Mouse (Mus musculus) v-Abl transformed pro-B cells (cell line): Measurements from ENCODE around the gene Nthl1.

Experiments used
- in situ Hi-C, 2 experiments: fragments of 400-800 bp; cut with MboI; formaldehyde crosslinking; loops; one replicate each; pipeline ENCODE4 v1.15.1; 2025; ENCODE audit not compliant: unreplicated experiment in 2 of 2

Nthl1 gene

DNA sequence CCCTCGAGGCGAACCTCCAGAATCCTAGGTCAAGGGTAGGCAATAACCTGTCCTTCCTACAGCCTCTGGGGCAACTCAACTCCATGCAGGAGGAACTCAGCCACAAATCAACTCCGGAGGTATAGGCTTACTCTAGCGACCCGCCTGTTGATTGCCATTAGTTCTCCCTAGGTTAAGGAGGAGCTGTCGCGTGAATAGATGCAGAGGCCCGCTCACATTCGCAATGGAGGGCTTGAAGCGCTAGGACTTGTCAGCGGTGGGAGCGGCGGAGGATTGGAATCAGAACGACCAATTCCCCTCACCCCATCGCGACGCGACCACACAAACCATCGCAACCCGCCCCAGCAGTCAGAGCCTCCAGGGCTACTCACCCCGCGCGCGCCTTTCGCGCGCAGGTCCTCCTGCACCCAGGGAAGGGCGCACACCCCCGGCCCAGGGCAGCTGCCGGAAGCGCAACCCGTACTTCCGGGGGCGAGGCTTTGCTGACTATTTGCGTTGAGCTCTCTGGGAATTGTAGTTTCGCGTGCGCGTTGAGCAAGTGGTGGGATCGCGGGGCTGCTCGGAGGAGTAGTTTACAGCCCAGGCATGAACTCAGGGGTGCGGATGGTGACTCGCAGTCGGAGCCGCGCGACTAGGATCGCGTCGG, at the start of gene Nthl1, which contains the start of gene Tsc2:
Gene Nthl1, plus strand, starts transcription at position 514 of the 646 bp plus-strand sequence.
Gene Tsc2, minus strand, starts transcription at position 464 of the 646 bp plus-strand sequence.
- in situ Hi-C loops: no loop called here

DNA sequence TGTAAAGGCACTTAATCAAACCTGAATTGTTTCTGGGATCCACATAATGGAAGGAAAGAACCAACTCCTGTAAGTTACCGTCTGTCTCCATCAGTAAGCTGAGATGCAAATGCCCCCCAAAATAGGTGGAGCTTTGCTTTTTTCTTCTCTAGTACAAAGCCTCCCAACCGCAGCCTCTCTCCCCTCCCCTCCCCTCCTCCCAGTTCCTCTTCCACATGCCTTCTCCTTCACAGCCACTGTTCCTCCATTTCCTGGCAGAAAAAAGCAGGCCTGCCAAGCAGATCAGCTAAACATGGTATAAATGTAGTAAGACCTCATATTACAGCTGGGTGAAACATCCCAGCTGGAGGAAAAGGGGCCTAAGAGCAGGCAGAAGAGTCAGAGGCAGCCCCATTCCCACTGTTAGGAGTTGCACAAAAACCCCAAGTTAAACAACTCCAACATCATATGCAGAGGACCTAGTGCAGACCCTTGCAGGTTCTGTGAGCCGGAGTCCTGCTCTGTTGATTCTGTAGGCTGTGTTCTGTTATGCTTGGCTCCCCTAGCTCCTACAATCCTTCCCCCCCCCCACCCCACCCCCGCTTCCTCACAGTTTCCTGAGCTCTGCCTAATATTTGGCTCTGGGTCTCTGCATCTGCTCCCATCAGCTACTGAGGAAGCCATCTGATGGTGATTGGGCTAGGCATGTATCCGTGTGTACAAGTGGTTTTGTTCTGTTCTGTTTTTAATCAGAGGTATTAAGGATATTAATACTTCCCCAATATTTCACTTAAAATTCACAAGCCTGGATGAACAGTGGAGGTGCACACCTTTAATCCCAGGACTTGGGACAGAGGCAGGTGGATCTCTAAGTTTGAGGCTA, 48.6 kb upstream of the Nthl1 start:
- in situ Hi-C loops: no loop called here

GRCm38 (mm10) chr17:24584520-24584919, 48.0 kb upstream of the Nthl1 start:
- in situ Hi-C loops: no loop called here

DNA sequence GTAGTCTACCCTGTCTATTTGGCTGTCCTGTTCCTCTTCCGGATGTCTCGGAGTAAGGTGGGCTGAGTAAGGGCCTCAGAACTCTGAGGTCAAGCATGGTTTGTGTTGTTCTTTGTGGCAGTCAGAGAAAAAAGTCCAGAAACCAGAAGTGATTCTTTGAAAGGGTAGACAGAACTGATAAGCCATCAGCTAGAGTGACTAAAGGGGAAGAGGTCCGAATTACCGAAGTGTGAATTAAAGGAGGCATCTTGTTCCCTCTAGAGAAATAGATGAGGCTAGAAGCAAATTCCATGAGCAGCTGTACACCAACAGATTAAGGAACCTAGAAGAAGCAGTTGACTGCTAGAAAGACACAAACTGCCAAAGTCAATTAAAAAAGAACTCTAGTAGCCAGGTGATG, 45.9 kb upstream of the Nthl1 start:
- in situ Hi-C loops: no loop called here

DNA sequence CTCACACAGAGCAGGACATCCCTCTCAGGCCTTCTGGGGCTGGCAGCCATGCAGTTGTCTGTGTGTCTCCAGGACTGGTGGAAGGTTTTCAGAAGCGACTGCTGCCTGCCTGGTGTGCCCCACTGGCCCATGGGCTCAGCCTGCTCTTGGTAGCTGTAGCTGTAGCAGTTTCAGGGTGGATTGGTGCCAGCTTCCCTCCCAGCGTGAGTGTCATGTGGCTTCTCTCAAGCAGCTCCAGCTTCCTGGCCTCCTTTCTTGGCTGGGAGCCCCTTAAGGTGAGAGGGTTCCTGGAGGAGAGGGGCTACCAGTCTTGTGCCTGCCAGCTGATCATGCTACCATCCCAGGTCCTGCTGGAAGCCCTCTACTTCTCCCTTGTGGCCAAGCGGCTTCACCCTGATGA, 41.5 kb upstream of the Nthl1 start:
- in situ Hi-C loops: no loop called here

DNA sequence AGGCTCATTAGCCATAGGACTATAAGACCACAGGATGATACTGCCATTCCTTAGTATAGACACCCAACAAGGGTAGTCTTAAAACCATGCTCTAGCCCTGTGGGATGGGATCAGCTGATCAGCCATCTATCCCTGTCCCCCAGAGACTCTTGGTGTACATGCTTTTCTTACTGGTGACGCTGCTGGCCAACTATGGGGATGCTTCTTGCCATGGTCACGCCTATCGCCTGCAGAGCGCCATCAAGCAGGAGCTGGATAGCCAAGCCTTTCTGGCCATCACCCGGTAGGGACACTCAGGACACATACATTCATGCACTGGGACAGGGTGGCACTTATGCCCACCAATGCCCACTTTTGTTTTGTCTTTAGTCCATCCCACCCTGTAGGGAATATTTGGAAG, 40.8 kb upstream of the Nthl1 start:
- in situ Hi-C loops: no loop called here

GRCm38 (mm10) chr17:24593248-24593647, 39.2 kb upstream of the Nthl1 start:
- in situ Hi-C loops: no loop called here

- in situ Hi-C loops: no loop called here
Measured at GRCm38 (mm10) chr17:24593992-24594890, 38.2 kb upstream of the Nthl1 start.

DNA sequence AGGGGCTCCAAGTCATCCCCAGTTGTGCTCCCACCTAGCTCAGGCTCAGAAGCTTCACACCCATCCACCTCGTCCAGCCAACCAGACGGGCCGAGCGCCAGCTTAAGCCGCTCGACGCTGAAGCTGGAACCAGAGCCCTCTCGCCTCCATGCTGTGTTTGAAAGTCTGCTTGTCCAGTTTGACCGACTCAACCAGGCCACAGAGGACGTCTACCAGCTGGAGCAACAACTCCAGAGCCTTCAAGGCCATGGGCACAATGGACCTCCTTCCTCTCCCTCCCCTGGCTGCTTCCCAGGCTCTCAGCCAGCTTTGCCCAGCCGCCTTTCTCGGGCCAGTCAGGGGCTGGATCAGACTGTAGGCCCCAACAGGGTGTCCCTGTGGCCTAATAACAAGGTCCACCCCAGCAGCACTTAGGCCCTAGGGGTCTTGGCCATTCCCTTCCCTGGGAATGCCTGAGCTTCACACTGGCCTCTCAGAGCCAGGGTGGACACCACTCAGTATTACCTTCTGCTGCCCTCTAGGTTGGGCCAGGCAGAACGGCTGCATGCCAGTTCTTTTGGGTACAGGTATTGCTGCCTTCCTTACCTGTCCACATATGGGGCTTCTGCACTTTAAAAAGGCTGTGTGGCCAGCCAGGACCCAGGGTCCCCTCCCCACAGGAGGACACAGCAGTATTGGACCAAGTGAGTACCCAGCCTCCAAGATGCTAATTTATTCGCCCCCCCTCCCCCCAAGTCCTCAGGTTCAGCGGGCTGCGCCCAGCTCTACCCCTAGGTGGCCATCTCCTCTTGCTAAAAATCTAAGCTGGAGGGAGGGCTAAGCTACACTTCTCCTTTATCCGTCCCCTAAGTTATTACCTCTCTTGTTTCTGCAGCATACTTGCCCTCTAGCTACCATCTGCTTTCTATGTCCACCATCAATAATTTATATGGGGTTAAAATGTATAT, 37.1 kb upstream of the Nthl1 start:
- in situ Hi-C loops: no loop called here

DNA sequence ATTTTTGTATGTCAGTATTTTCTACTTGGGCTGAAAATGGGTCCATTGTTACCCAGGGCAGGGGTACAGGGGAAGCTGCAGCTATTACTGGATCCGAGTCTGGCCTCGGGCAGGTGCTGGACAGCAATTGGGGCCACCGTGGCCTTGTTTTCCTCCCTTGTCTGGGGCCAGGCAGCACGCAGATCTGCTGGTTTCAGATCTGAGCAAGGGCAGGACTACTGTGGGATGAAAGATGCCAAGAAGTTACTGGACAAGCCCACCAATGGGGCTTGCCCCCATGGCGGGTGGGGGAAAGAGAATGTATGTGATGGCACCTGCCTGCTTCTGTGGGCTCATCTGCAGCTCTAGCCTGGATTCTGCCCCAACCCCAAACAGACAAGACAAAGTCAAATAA, 36.4 kb upstream of the Nthl1 start:
- in situ Hi-C loops: no loop called here

- in situ Hi-C loops: no loop called here
Measured at GRCm38 (mm10) chr17:24596471-24597183, 35.9 kb upstream of the Nthl1 start.

- in situ Hi-C loops: no loop called here
Measured at GRCm38 (mm10) chr17:24597989-24598388, 34.5 kb upstream of the Nthl1 start.

GRCm38 (mm10) chr17:24600502-24600901, 32.0 kb upstream of the Nthl1 start:
- in situ Hi-C loops: no loop called here

- in situ Hi-C loops: no loop called here
Measured at GRCm38 (mm10) chr17:24603961-24604360, 28.5 kb upstream of the Nthl1 start.

- in situ Hi-C loops: no loop called here
Measured at GRCm38 (mm10) chr17:24604557-24604956, 27.9 kb upstream of the Nthl1 start.

- in situ Hi-C loops: no loop called here
Measured at GRCm38 (mm10) chr17:24608370-24608769, 24.1 kb upstream of the Nthl1 start.

DNA sequence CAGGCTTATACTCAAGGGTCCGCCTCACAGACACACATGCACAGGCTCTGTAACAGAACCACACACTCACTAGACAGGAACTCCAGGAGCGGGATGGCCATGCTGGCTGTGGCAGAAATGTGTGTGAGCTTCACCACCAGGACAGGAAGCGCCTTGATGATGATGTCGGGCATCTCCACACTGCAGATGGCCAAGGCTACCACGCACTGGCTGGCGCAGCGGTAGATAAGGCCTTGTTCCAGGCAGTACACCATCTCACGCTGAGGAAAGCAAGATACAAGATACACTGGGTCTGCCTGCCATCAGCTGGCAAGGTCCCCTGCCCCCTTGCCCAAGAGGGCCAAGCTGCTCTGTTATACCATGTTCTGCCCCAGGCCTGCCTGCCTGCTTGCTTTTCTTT, 23.6 kb upstream of the Nthl1 start:
- in situ Hi-C loops: no loop called here

GRCm38 (mm10) chr17:24610711-24611110, 21.8 kb upstream of the Nthl1 start:
- in situ Hi-C loops: no loop called here

GRCm38 (mm10) chr17:24617561-24618194, 14.8 kb upstream of the Nthl1 start:
- in situ Hi-C loops: no loop called here
